Mouse (Mus musculus): ENCODE measurements around the gene Ift52. TPM values are rescaled to one million over a fixed set of nuclear protein-coding genes. Genes with fewer than 3 reads are reported as not detected.
"Not testable (repeated sequence)": the region's sequence is repeated elsewhere in the genome, so short reads cannot be mapped to it uniquely, and the experiment has no call there.

The Ift52 gene
- total and polyA plus RNA-seq, 2 experiments from 2014 or later = 15.8 to 31.8 TPM

- Histone ChIP-seq H3K36me3 (ENCODE audit: insufficient read depth, low read length) (no peaks in the 10 kb centered on the region), H3K9me3 (ENCODE audit: low read length) (no peaks in the 10 kb centered on the region), H3K4me2 (ENCODE audit: low read depth, low read length) (no peak overlapping the region), H3K27me3 (ENCODE audit: insufficient read depth, low read length) (no peaks in the 10 kb centered on the region; the same call in 1 of the 2 replicates), H3K4me3 (ENCODE audit: low read length) (no peak overlapping the region), H3K4me1 (ENCODE audit: insufficient read depth, low read length) (no peaks in the 10 kb centered on the region), H3K9ac (replicated peaks; ENCODE audit: low read length) (no peak overlapping the region), H3K27ac (no peak overlapping the region)
- DNase-seq (ENCODE audit: low spot score) (no peak), ATAC-seq (no peak)
- WGBS = 87% methylated on average over 9 of the region's 9 CpGs
- no peak for TF ChIP-seq CTCF (IDR thresholded peaks at IDR 0.05; ENCODE audit: low read depth)
These were observed 39.4 kb downstream of the Ift52 start for GRCm38 (mm10) chr2:163056584-163056983.

GRCm38 (mm10) chr2:163058981-163059380, 41.8 kb downstream of the Ift52 start:
- not testable (repeated sequence) for H3K36me3 ChIP-seq (ENCODE audit: insufficient read depth, low read length); H3K4me1 ChIP-seq (ENCODE audit: insufficient read depth, low read length); H3K9ac ChIP-seq (replicated peaks; ENCODE audit: low read length); H3K4me3 ChIP-seq (ENCODE audit: low read length); H3K27ac ChIP-seq; ATAC-seq; H3K27me3 ChIP-seq (ENCODE audit: insufficient read depth, low read length); DNase-seq (ENCODE audit: low spot score); H3K9me3 ChIP-seq (ENCODE audit: low read length); H3K4me2 ChIP-seq (ENCODE audit: low read depth, low read length)
- 95% methylated on average over 6 of the region's 7 CpGs for WGBS

GRCm38 (mm10) chr2:163060630-163061029, 43.5 kb downstream of the Ift52 start:
- WGBS = 81% methylated on average over 6 of the region's 6 CpGs

GRCm38 (mm10) chr2:163061203-163062118, 44.3 kb downstream of the Ift52 start:
- no peaks in the 10 kb centered on the region for H3K4me1 ChIP-seq (ENCODE audit: insufficient read depth, low read length)
- H3K27me3 ChIP-seq (ENCODE audit: insufficient read depth, low read length) = no peaks in the 10 kb centered on the region
- TF ChIP-seq CTCF (IDR thresholded peaks at IDR 0.05; ENCODE audit: low read depth) = no peak
- H3K4me2 ChIP-seq (ENCODE audit: low read depth, low read length) = no peak overlapping the region
- H3K9ac ChIP-seq (replicated peaks; ENCODE audit: low read length) = no peak overlapping the region
- no peaks in the 10 kb centered on the region for H3K36me3 ChIP-seq (ENCODE audit: insufficient read depth, low read length)
- no peak overlapping the region for H3K27ac ChIP-seq
- WGBS = 84% methylated on average over 8 of the region's 8 CpGs
- no peak for ATAC-seq
- no peak overlapping the region for H3K4me3 ChIP-seq (ENCODE audit: low read length)
- DNase-seq (ENCODE audit: low spot score) = no peak
- no peaks in the 10 kb centered on the region for H3K9me3 ChIP-seq (ENCODE audit: low read length)

More at GRCm38 (mm10) chr2:163060630-163061029, 43.5 kb downstream of the Ift52 start:
- Histone ChIP-seq H3K9me3 (ENCODE audit: low read length) (no peaks in the 10 kb centered on the region), H3K9ac (replicated peaks; ENCODE audit: low read length) (no peak overlapping the region), H3K4me2 (ENCODE audit: low read depth, low read length) (no peak overlapping the region), H3K27ac (no peak overlapping the region), H3K36me3 (ENCODE audit: insufficient read depth, low read length) (no peaks in the 10 kb centered on the region), H3K27me3 (ENCODE audit: insufficient read depth, low read length) (no peaks in the 10 kb centered on the region), H3K4me1 (ENCODE audit: insufficient read depth, low read length) (no peaks in the 10 kb centered on the region), H3K4me3 (ENCODE audit: low read length) (no peak overlapping the region)
- DNase-seq (ENCODE audit: low spot score) (no peak), ATAC-seq (no peak)
- no peak for TF ChIP-seq CTCF (IDR thresholded peaks at IDR 0.05; ENCODE audit: low read depth)

GRCm38 (mm10) chr2:163062119-163062508, 45.0 kb downstream of the Ift52 start:
- 78% methylated on average over 6 of the region's 6 CpGs for WGBS
- TF ChIP-seq CTCF (IDR thresholded peaks at IDR 0.05; ENCODE audit: low read depth) = no peak
- ATAC-seq (no peak), DNase-seq (ENCODE audit: low spot score) (no peak)
- Histone ChIP-seq H3K9ac (replicated peaks; ENCODE audit: low read length) (no peak overlapping the region), H3K4me3 (ENCODE audit: low read length) (no peak overlapping the region), H3K4me1 (ENCODE audit: insufficient read depth, low read length) (no peaks in the 10 kb centered on the region), H3K27ac (no peak overlapping the region), H3K36me3 (ENCODE audit: insufficient read depth, low read length) (no peaks in the 10 kb centered on the region), H3K4me2 (ENCODE audit: low read depth, low read length) (no peak overlapping the region), H3K9me3 (ENCODE audit: low read length) (no peaks in the 10 kb centered on the region), H3K27me3 (ENCODE audit: insufficient read depth, low read length) (no peaks in the 10 kb centered on the region)

- H3K9me3 ChIP-seq (ENCODE audit: low read length) = no peaks in the 10 kb centered on the region
- no peak overlapping the region for H3K4me3 ChIP-seq (ENCODE audit: low read length)
- no peak for TF ChIP-seq CTCF (IDR thresholded peaks at IDR 0.05; ENCODE audit: low read depth)
- WGBS = 85% methylated on average over 6 of the region's 6 CpGs
- H3K36me3 ChIP-seq (ENCODE audit: insufficient read depth, low read length) = no peaks in the 10 kb centered on the region
- H3K27me3 ChIP-seq (ENCODE audit: insufficient read depth, low read length) = no peaks in the 10 kb centered on the region
- no peak for ATAC-seq
- H3K27ac ChIP-seq = no peak overlapping the region
- DNase-seq (ENCODE audit: low spot score) = no peak
- no peak overlapping the region for H3K9ac ChIP-seq (replicated peaks; ENCODE audit: low read length)
- H3K4me2 ChIP-seq (ENCODE audit: low read depth, low read length) = no peak overlapping the region
- no peaks in the 10 kb centered on the region for H3K4me1 ChIP-seq (ENCODE audit: insufficient read depth, low read length)
These were observed 49.2 kb downstream of the Ift52 start for GRCm38 (mm10) chr2:163066326-163066725.

GRCm38 (mm10) chr2:163067233-163067632, 50.1 kb downstream of the Ift52 start:
- no peak for DNase-seq (ENCODE audit: low spot score)
- H3K4me2 ChIP-seq (ENCODE audit: low read depth, low read length) = no peak overlapping the region
- WGBS = 97% methylated on average over 1 of the region's 1 CpGs
- H3K4me1 ChIP-seq (ENCODE audit: insufficient read depth, low read length) = no peaks in the 10 kb centered on the region
- H3K27me3 ChIP-seq (ENCODE audit: insufficient read depth, low read length) = no peaks in the 10 kb centered on the region
- TF ChIP-seq CTCF (IDR thresholded peaks at IDR 0.05; ENCODE audit: low read depth) = no peak
- H3K36me3 ChIP-seq (ENCODE audit: insufficient read depth, low read length) = no peaks in the 10 kb centered on the region
- no peak overlapping the region for H3K9ac ChIP-seq (replicated peaks; ENCODE audit: low read length)
- H3K4me3 ChIP-seq (ENCODE audit: low read length) = no peak overlapping the region
- H3K9me3 ChIP-seq (ENCODE audit: low read length) = no peaks in the 10 kb centered on the region
- ATAC-seq = no peak
- H3K27ac ChIP-seq = no peak overlapping the region

Data from hindbrain, postnatal 0 days (tissue).